Mouse (Mus musculus): ENCODE measurements around the gene Palb2. TPM values are rescaled to one million over a fixed set of nuclear protein-coding genes. Genes with fewer than 3 reads are reported as not detected.

Palb2 gene
- polyA plus RNA-seq, 1 experiment from 2014 or later: 9.9 TPM

DNA sequence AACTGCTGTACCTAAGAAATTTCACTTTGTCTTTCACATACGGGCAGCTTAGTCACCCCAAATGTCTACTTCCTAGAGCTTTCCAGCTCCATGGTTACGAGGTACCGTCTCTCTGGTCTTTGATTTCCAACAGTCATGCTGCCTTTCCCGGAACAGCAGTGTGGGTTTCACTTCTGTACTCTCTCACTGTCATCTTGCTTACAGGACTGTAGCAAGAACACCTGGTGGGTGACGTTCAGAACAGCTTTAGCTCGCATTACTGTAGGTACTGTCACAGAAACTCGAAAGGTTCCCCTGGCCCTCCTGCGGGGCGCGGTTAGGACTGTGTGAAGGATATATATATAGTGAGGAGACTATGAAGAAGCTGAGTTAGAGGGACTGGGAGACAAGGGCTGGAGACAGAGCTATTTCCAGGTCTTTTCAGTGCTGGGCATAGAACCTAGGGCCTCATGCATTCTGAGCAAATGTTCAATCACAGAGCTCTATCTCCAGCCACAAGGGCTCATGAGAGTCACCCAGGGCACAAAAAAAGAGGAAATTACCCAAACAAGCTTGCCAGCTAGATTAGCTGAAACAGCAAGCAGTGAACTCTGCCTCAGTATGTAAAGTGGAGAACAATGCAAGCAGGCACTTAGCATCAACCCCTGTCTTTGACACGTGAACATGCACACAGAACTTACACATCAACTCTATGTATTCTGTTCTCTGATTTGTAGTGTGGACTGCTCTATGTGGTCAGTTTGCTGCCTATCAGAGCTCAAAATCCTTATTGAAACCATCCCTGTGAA is 45.4 kb downstream of the Palb2 start:
- no peak overlapping the region for H3K4me2 ChIP-seq (ENCODE audit: low read depth, low read length)
- H3K4me1 ChIP-seq (ENCODE audit: control insufficient read depth, insufficient read depth, low read length): no peaks in the 10 kb centered on the region
- no peak for DNase-seq (ENCODE audit: low spot score)
- no peak overlapping the region for H3K4me3 ChIP-seq (ENCODE audit: low read depth, low read length)
- peaks cover 88% of the 10 kb centered on the region for H3K36me3 ChIP-seq (ENCODE audit: control insufficient read depth, insufficient read depth, low read length)
- no peak overlapping the region for H3K9ac ChIP-seq (ENCODE audit: low read depth, low read length)
- no peak for ATAC-seq (ENCODE audit: low read depth)
- H3K9me3 ChIP-seq (ENCODE audit: control insufficient read depth, low read length): no peaks in the 10 kb centered on the region
- 87% methylated on average over 11 of the region's 11 CpGs for WGBS
- no peaks in the 10 kb centered on the region for H3K27me3 ChIP-seq (replicated peaks; ENCODE audit: control insufficient read depth, insufficient read depth, low read length)
- no peak overlapping the region for H3K27ac ChIP-seq (replicated peaks; ENCODE audit: low read depth, low read length)

- no peaks in the 10 kb centered on the region for H3K9me3 ChIP-seq (ENCODE audit: control insufficient read depth, low read length)
- WGBS: 100% methylated on average over 1 of the region's 1 CpGs
- no peak overlapping the region for H3K9ac ChIP-seq (ENCODE audit: low read depth, low read length)
- H3K4me2 ChIP-seq (ENCODE audit: low read depth, low read length): no peak overlapping the region
- H3K4me3 ChIP-seq (ENCODE audit: low read depth, low read length): no peak overlapping the region
- H3K4me1 ChIP-seq (ENCODE audit: control insufficient read depth, insufficient read depth, low read length): no peaks in the 10 kb centered on the region
- peaks cover 87% of the 10 kb centered on the region for H3K36me3 ChIP-seq (ENCODE audit: control insufficient read depth, insufficient read depth, low read length)
- DNase-seq (ENCODE audit: low spot score): no peak
- no peak for ATAC-seq (ENCODE audit: low read depth)
- H3K27ac ChIP-seq (replicated peaks; ENCODE audit: low read depth, low read length): no peak overlapping the region
- H3K27me3 ChIP-seq (replicated peaks; ENCODE audit: control insufficient read depth, insufficient read depth, low read length): no peaks in the 10 kb centered on the region
These were observed 51.7 kb downstream of the Palb2 start for GRCm38 (mm10) chr7:122081071-122081470.

GRCm38 (mm10) chr7:122079798-122080554 is 52.8 kb downstream of the Palb2 start:
- no peak overlapping the region for H3K27ac ChIP-seq (replicated peaks; ENCODE audit: low read depth, low read length)
- no peaks in the 10 kb centered on the region for H3K9me3 ChIP-seq (ENCODE audit: control insufficient read depth, low read length)
- no peaks in the 10 kb centered on the region for H3K4me1 ChIP-seq (ENCODE audit: control insufficient read depth, insufficient read depth, low read length)
- ATAC-seq (ENCODE audit: low read depth): no peak
- 93% methylated on average over 8 of the region's 8 CpGs for WGBS
- H3K9ac ChIP-seq (ENCODE audit: low read depth, low read length): no peak overlapping the region
- H3K4me3 ChIP-seq (ENCODE audit: low read depth, low read length): no peak overlapping the region
- no peaks in the 10 kb centered on the region for H3K27me3 ChIP-seq (replicated peaks; ENCODE audit: control insufficient read depth, insufficient read depth, low read length)
- DNase-seq (ENCODE audit: low spot score): no peak
- H3K36me3 ChIP-seq (ENCODE audit: control insufficient read depth, insufficient read depth, low read length): peaks cover 87% of the 10 kb centered on the region
- no peak overlapping the region for H3K4me2 ChIP-seq (ENCODE audit: low read depth, low read length)

DNA sequence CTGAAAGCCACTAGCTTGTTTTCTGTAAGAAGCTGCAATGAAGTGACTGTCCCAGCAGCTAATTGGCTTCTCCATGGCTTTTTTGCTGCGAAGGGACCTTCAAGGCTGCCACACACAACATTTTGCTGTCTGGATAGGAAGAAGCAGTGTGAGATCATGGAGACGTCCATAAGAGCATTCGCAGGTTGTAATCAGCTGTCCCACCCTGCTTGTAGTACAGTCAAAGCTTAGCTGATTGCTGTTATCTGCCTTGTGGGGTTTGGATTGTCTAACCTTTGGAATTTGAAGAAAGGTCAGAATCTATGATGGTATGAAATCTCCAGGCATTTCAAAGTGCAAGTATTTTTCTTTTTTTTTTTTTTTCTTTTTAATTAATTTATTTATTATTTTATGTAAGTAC is 58.4 kb downstream of the Palb2 start:
- DNase-seq (ENCODE audit: low spot score): no peak
- ATAC-seq (ENCODE audit: low read depth): no peak
- no peaks in the 10 kb centered on the region for H3K9me3 ChIP-seq (ENCODE audit: control insufficient read depth, low read length)
- H3K4me2 ChIP-seq (ENCODE audit: low read depth, low read length): no peak overlapping the region
- no peaks in the 10 kb centered on the region for H3K27me3 ChIP-seq (replicated peaks; ENCODE audit: control insufficient read depth, insufficient read depth, low read length)
- WGBS: 87% methylated on average over 3 of the region's 3 CpGs
- H3K9ac ChIP-seq (ENCODE audit: low read depth, low read length): no peak overlapping the region
- no peak overlapping the region for H3K27ac ChIP-seq (replicated peaks; ENCODE audit: low read depth, low read length)
- H3K36me3 ChIP-seq (ENCODE audit: control insufficient read depth, insufficient read depth, low read length): peaks cover 98% of the 10 kb centered on the region
- H3K4me3 ChIP-seq (ENCODE audit: low read depth, low read length): no peak overlapping the region
- H3K4me1 ChIP-seq (ENCODE audit: control insufficient read depth, insufficient read depth, low read length): no peaks in the 10 kb centered on the region

- WGBS: 3% methylated on average over 19 of the region's 58 CpGs
- peaks cover 19% of the 10 kb centered on the region for H3K4me1 ChIP-seq (ENCODE audit: control insufficient read depth, insufficient read depth, low read length)
- no peaks in the 10 kb centered on the region for H3K9me3 ChIP-seq (ENCODE audit: control insufficient read depth, low read length)
- H3K27ac ChIP-seq (replicated peaks; ENCODE audit: low read depth, low read length): peak overlapping the region; percentile 93
- ATAC-seq (ENCODE audit: low read depth) (no peak; the same call in none of the 2 replicates), DNase-seq (ENCODE audit: low spot score) (no peak)
- H3K9ac ChIP-seq (ENCODE audit: low read depth, low read length): peak overlapping the region; percentile 97
- no peaks in the 10 kb centered on the region for H3K27me3 ChIP-seq (replicated peaks; ENCODE audit: control insufficient read depth, insufficient read depth, low read length)
- peak overlapping the region; percentile 69 for H3K4me2 ChIP-seq (ENCODE audit: low read depth, low read length)
- H3K4me3 ChIP-seq (ENCODE audit: low read depth, low read length): peak overlapping the region; percentile 100
- peaks cover 41% of the 10 kb centered on the region for H3K36me3 ChIP-seq (ENCODE audit: control insufficient read depth, insufficient read depth, low read length)
These were observed 65.0 kb downstream of the Palb2 start for GRCm38 (mm10) chr7:122067517-122068381.

DNA sequence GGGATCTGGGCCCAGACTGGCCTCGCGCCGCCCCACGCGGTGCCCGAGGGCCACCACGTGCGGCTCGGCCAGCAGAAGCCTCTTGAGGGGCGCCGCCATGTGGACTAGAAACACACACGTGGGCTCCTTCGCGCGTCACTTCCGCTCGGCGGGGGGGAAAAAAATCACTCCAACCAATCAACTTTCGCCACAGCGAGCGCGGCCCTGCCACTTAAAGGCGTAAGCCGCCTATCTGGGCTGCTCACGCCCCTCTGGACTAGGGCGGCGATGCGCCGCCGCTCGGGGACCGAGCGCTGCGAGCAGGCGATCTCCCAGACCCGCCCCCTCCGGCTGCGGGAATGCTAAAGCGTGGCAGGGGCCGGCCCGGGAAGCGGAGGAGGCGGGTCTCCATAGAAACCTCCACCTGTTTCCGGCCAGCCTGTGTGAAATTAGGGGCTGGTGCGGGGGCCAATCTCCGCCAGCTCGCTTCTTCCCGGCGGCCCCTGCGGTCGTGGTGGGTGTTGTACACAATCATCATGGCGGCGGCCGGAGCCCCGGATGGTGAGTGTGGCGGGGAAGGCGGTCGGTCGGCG is 65.8 kb downstream of the Palb2 start, which contains the start of the genes Ubfd1 and Ears2:
Gene Ubfd1, plus strand, starts transcription at position 231 of the 572 bp plus-strand sequence.
Gene Ears2, minus strand, starts transcription at position 319 of the 572 bp plus-strand sequence.
- peak; percentile 99 for DNase-seq (ENCODE audit: low spot score)
- H3K9ac ChIP-seq (ENCODE audit: low read depth, low read length): peak within 1 kb of the TSS; percentile 97
- H3K4me2 ChIP-seq (ENCODE audit: low read depth, low read length): peak within 1 kb of the TSS; percentile 69
- WGBS: under 1% methylated on average over 48 of the region's 60 CpGs
- no peaks in the 10 kb centered on the region for H3K9me3 ChIP-seq (ENCODE audit: control insufficient read depth, low read length)
- H3K27ac ChIP-seq (replicated peaks; ENCODE audit: low read depth, low read length): peak within 1 kb of the TSS; percentile 93
- no peaks in the 10 kb centered on the region for H3K27me3 ChIP-seq (replicated peaks; ENCODE audit: control insufficient read depth, insufficient read depth, low read length)
- peaks cover 39% of the 10 kb centered on the region for H3K36me3 ChIP-seq (ENCODE audit: control insufficient read depth, insufficient read depth, low read length)
- peak within 1 kb of the TSS; percentile 100 for H3K4me3 ChIP-seq (ENCODE audit: low read depth, low read length)
- ATAC-seq (ENCODE audit: low read depth): peak; percentile 99
- H3K4me1 ChIP-seq (ENCODE audit: control insufficient read depth, insufficient read depth, low read length): peaks cover 19% of the 10 kb centered on the region

GRCm38 (mm10) chr7:122066102-122066944 is 66.5 kb downstream of the Palb2 start:
- 16% methylated on average over 31 of the region's 31 CpGs for WGBS
- Histone ChIP-seq H3K4me3 (ENCODE audit: low read depth, low read length) (peak overlapping the region; percentile 100), H3K27me3 (replicated peaks; ENCODE audit: control insufficient read depth, insufficient read depth, low read length) (no peaks in the 10 kb centered on the region), H3K27ac (replicated peaks; ENCODE audit: low read depth, low read length) (peak overlapping the region; percentile 93), H3K9me3 (ENCODE audit: control insufficient read depth, low read length) (no peaks in the 10 kb centered on the region), H3K9ac (ENCODE audit: low read depth, low read length) (peak overlapping the region; percentile 97), H3K4me2 (ENCODE audit: low read depth, low read length) (peak overlapping the region; percentile 69), H3K4me1 (ENCODE audit: control insufficient read depth, insufficient read depth, low read length) (peaks cover 19% of the 10 kb centered on the region), H3K36me3 (ENCODE audit: control insufficient read depth, insufficient read depth, low read length) (peaks cover 38% of the 10 kb centered on the region)
- DNase-seq (ENCODE audit: low spot score): no peak
- peak; percentile 53; the same call in 1 of the 2 replicates for ATAC-seq (ENCODE audit: low read depth)
